7 mouse cellular contexts compared by ENCODE assay signal in the genomic region with DNA sequence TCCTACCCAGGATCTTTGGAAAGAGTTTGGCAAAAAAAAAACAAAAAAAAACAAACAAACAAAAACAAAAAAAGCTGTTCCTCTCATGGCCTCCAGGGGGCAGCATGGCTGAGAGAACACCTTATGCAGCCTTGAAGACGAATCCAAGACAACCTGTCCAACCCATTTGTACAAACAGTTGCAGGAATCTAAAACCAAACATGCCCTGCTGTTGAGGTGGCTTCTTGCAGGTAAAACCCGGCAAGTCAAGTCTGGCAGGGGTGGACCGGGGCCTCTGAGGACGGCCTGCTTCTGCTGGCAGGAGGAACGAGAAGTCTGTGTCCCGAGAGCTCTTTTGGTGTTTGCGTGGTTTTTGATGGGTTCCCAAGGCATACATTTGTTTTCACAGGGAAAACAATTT. TPM values are rescaled to one million over a fixed set of nuclear protein-coding genes. Genes with fewer than 3 reads are reported as not detected.
DNase-seq lines count a peak whose midpoint lies in the region; ATAC-seq and TF ChIP-seq lines count a peak whose summit lies in the region.

No protein-coding gene starts in this region.

- H3K27ac ChIP-seq in kidney, adult 2 months (ENCODE audit: insufficient read depth, low read depth, low read length): no peak overlapping the region
- no peak overlapping the region for H3K27ac ChIP-seq in kidney, embryonic 15.5 days
- no peak overlapping the region for H3K27ac ChIP-seq in embryonic fibroblast, embryonic 13.5 days (ENCODE audit: insufficient read depth, low read length)

- H3K36me3 ChIP-seq in kidney, adult 2 months (ENCODE audit: control insufficient read depth, insufficient read depth, low read length): no peaks in the 10 kb centered on the region
- peaks cover 21% of the 10 kb centered on the region for H3K36me3 ChIP-seq in kidney, embryonic 15.5 days

- no peak for ATAC-seq in kidney, embryonic 15.5 days (replicated peaks; ENCODE audit: low FRiP score)

- no peak overlapping the region for H3K4me3 ChIP-seq in kidney, adult 2 months (ENCODE audit: insufficient read depth, low read depth, low read length)
- H3K4me3 ChIP-seq in kidney, embryonic 15.5 days (replicated peaks): no peak overlapping the region
- H3K4me3 ChIP-seq in embryonic fibroblast, embryonic 13.5 days (ENCODE audit: insufficient read depth, low read length): no peak overlapping the region

- H3K27me3 ChIP-seq in kidney, adult 2 months (replicated peaks; ENCODE audit: control insufficient read depth, insufficient read depth, low read length): no peaks in the 10 kb centered on the region
- H3K27me3 ChIP-seq in kidney, embryonic 15.5 days: no peaks in the 10 kb centered on the region

- no peaks in the 10 kb centered on the region for H3K9me3 ChIP-seq in kidney, embryonic 15.5 days (replicated peaks)

- H3K4me2 ChIP-seq in kidney, embryonic 15.5 days: no peak overlapping the region

- peak; percentile 78 for TF ChIP-seq CTCF in kidney, adult 2 months (conservative IDR thresholded peaks at IDR 0.05; ENCODE audit: insufficient read depth, insufficient read length, low read depth, low read length)
- TF ChIP-seq CTCF in embryonic fibroblast, embryonic 13.5 days (IDR thresholded peaks at IDR 0.05; ENCODE audit: borderline replicate concordance, insufficient read depth, low read length): peak; percentile 50; the same call in 1 of the 2 replicates

- peaks cover 8% of the 10 kb centered on the region; the same call in 1 of the 2 replicates for H3K4me1 ChIP-seq in kidney, adult 2 months (ENCODE audit: control insufficient read depth, insufficient read depth, low read length)
- peaks cover 21% of the 10 kb centered on the region for H3K4me1 ChIP-seq in kidney, embryonic 15.5 days
- no peaks in the 10 kb centered on the region for H3K4me1 ChIP-seq in embryonic fibroblast, embryonic 13.5 days (ENCODE audit: control insufficient read depth, insufficient read depth, low read length)

- peak; percentile 60 for DNase-seq in kidney, adult 2 months
- DNase-seq in CD4-positive helper T cell, adult 2 months (ENCODE audit: low read depth, low spot score): peak; percentile 66
- DNase-seq in Muller cell, postnatal 12 days (ENCODE audit: inconsistent ontology term): peak; percentile 36
- peak; percentile 80 for DNase-seq in lung, postnatal 25 days (ENCODE audit: low spot score)
- DNase-seq in adrenal gland, adult 18-20 months (ENCODE audit: low spot score in 2 of 2): no peak

- no peak for TF ChIP-seq POLR2A in kidney, adult 2 months (IDR thresholded peaks at IDR 0.05; ENCODE audit: low read depth, low read length)
- TF ChIP-seq POLR2A in embryonic fibroblast, embryonic 13.5 days (IDR thresholded peaks at IDR 0.05; ENCODE audit: low read depth, low read length): no peak

- H3K9ac ChIP-seq in kidney, embryonic 15.5 days: no peak overlapping the region

- 67% methylated on average over 7 of the region's 7 CpGs for WGBS in kidney, adult 2 months
- 72% methylated on average over 7 of the region's 7 CpGs for WGBS in kidney, embryonic 15.5 days

RNA-seq across cellular contexts. Expression of a gene that starts 44.8 kb away (rescaled TPM):
- polyA plus RNA-seq in kidney, adult 2 months (2012; rRNA removed): 128 and 160 TPM in 2 replicates
- polyA plus RNA-seq in kidney, embryonic 15.5 days (2015; fragmentation: Nextera tagmentation; extraction: Ambion mirVana): 41.5 and 46.0 TPM in 2 replicates
- 137 and 165 TPM in 2 replicates for polyA plus RNA-seq in embryonic fibroblast, embryonic 13.5 days (2011; ENCODE audit: insufficient read length, low read depth, missing spikeins)
- total RNA-seq in adrenal gland, adult 18-20 months (2021): 100 to 1,000 TPM; 154 to 231 TPM

RNA-seq across cellular contexts. Expression of a gene that starts 58.6 kb away (rescaled TPM):
- polyA plus RNA-seq in kidney, adult 2 months (2012; rRNA removed): 1.0 and 1.2 TPM in 2 replicates
- polyA plus RNA-seq in kidney, embryonic 15.5 days (2015; fragmentation: Nextera tagmentation; extraction: Ambion mirVana): 0.33 and 0.57 TPM in 2 replicates
- 0.23 and 0.32 TPM in 2 replicates for polyA plus RNA-seq in embryonic fibroblast, embryonic 13.5 days (2011; ENCODE audit: insufficient read length, low read depth, missing spikeins)
- 1 to 10 TPM; 2.6 to 8.3 TPM for total RNA-seq in adrenal gland, adult 18-20 months (2021)

Comparison
In these comparisons a context has a peak if more than half of its experiments do, and no peak if none do; other contexts are left out.
1. DNase-seq: peak in kidney, adult 2 months (single experiment), CD4-positive helper T cell, adult 2 months (single experiment), Muller cell, postnatal 12 days (single experiment) and lung, postnatal 25 days (single experiment); none in adrenal gland, adult 18-20 months (0 of 2).